Mouse (Mus musculus) urinary bladder, postnatal 4 days (tissue): ENCODE results near the gene 9230102O04Rik.
A peak's percentile ranks its signal among the peaks of the same experiment; 100 is the strongest.

Experiments
- DNase-seq, 2 experiments: peaks; one replicate each; pipeline ENCODE4 v3.0.0; 2021 to 2022; ENCODE audit warnings: low spot score in 2 of 2

Gene 9230102O04Rik

GRCm38 (mm10) chr2:9888913-9889650 lies at the start of gene 9230102O04Rik:
Gene 9230102O04Rik, minus strand, starts transcription at chr2:9889540.
- DNase-seq: peak in 1 of 2 experiments; percentile 62

- DNase-seq: no peak
Measured at GRCm38 (mm10) chr2:9935965-9936364, 46.6 kb upstream of the 9230102O04Rik start.

GRCm38 (mm10) chr2:9926905-9927283 lies 37.6 kb upstream of the 9230102O04Rik start:
- DNase-seq: no peak

- no peak for DNase-seq
Measured at GRCm38 (mm10) chr2:9926194-9926904, 37.0 kb upstream of the 9230102O04Rik start.

- no peak for DNase-seq
Measured at GRCm38 (mm10) chr2:9918691-9919471, 29.5 kb upstream of the 9230102O04Rik start.

- DNase-seq: no peak
Measured at GRCm38 (mm10) chr2:9917602-9918001, 28.3 kb upstream of the 9230102O04Rik start.

- DNase-seq: no peak
Measured at GRCm38 (mm10) chr2:9905995-9906394, 16.7 kb upstream of the 9230102O04Rik start.

- peak in 1 of 2 experiments; percentile 42 for DNase-seq
Measured at GRCm38 (mm10) chr2:9903854-9904560, 14.7 kb upstream of the 9230102O04Rik start.

- DNase-seq: no peak
Measured at GRCm38 (mm10) chr2:9897846-9898245, 8.5 kb upstream of the 9230102O04Rik start.

- no peak for DNase-seq
Measured at GRCm38 (mm10) chr2:9896097-9896770, 6.9 kb upstream of the 9230102O04Rik start.

GRCm38 (mm10) chr2:9894836-9895593 lies 5.7 kb upstream of the 9230102O04Rik start:
- DNase-seq: no peak

- DNase-seq: no peak
Measured at GRCm38 (mm10) chr2:9893272-9893953, 4.1 kb upstream of the 9230102O04Rik start.

GRCm38 (mm10) chr2:9892541-9892940 lies 3.2 kb upstream of the 9230102O04Rik start:
- DNase-seq: no peak

GRCm38 (mm10) chr2:9890906-9891305 lies 1.6 kb upstream of the 9230102O04Rik start:
- no peak for DNase-seq

- no peak for DNase-seq
Measured at GRCm38 (mm10) chr2:9890251-9890650, 911 bp upstream of the 9230102O04Rik start.

- DNase-seq: no peak
Measured at GRCm38 (mm10) chr2:9889651-9890183, 377 bp upstream of the 9230102O04Rik start, which contains the start of gene Gata3. Gene Gata3, minus strand, starts transcription at chr2:9890034.

- DNase-seq: no peak
Measured at GRCm38 (mm10) chr2:9887636-9888035, 1.7 kb downstream of the 9230102O04Rik start.

- DNase-seq: no peak
Measured at GRCm38 (mm10) chr2:9886921-9887610, 2.3 kb downstream of the 9230102O04Rik start.

- no peak for DNase-seq
Measured at GRCm38 (mm10) chr2:9886031-9886430, 3.3 kb downstream of the 9230102O04Rik start.
